Mouse (Mus musculus): ENCODE results near the gene Rsf1.

The Rsf1 gene

GRCm38 (mm10) chr7:97631290-97631689 is 51.6 kb downstream of the Rsf1 start:
- no peak for DNase-seq (ENCODE audit: low read depth, low spot score)

- no peak for DNase-seq (ENCODE audit: low read depth, low spot score)
Measured at GRCm38 (mm10) chr7:97632897-97633296, 53.2 kb downstream of the Rsf1 start.

GRCm38 (mm10) chr7:97645060-97645459 is 65.4 kb downstream of the Rsf1 start:
- no peak for DNase-seq (ENCODE audit: low read depth, low spot score)

GRCm38 (mm10) chr7:97647656-97648055 is 68.0 kb downstream of the Rsf1 start:
- DNase-seq (ENCODE audit: low read depth, low spot score) = peak; percentile 80

GRCm38 (mm10) chr7:97650729-97651128 is 71.0 kb downstream of the Rsf1 start:
- DNase-seq (ENCODE audit: low read depth, low spot score) = no peak

GRCm38 (mm10) chr7:97656144-97656543 is 76.5 kb downstream of the Rsf1 start:
- no peak for DNase-seq (ENCODE audit: low read depth, low spot score)

- DNase-seq (ENCODE audit: low read depth, low spot score) = no peak
Measured at GRCm38 (mm10) chr7:97661634-97662033, 81.9 kb downstream of the Rsf1 start.

GRCm38 (mm10) chr7:97679239-97679638 is 99.5 kb downstream of the Rsf1 start:
- DNase-seq (ENCODE audit: low read depth, low spot score) = no peak

- no peak for DNase-seq (ENCODE audit: low read depth, low spot score)
Measured at GRCm38 (mm10) chr7:97687831-97688230, 108.1 kb downstream of the Rsf1 start.

- no peak for DNase-seq (ENCODE audit: low read depth, low spot score)
Measured at GRCm38 (mm10) chr7:97695441-97695840, 115.8 kb downstream of the Rsf1 start.

GRCm38 (mm10) chr7:97696133-97696505 is 116.4 kb downstream of the Rsf1 start:
- DNase-seq (ENCODE audit: low read depth, low spot score) = peak; percentile 48

GRCm38 (mm10) chr7:97696506-97697254 is 117.0 kb downstream of the Rsf1 start, which contains the start of gene Clns1a:
Gene Clns1a (plus strand): TSS chr7:97696634.
- peak; percentile 94 for DNase-seq (ENCODE audit: low read depth, low spot score)

GRCm38 (mm10) chr7:97700173-97700572 is 120.5 kb downstream of the Rsf1 start:
- DNase-seq (ENCODE audit: low read depth, low spot score) = no peak

GRCm38 (mm10) chr7:97701106-97701505 is 121.4 kb downstream of the Rsf1 start:
- no peak for DNase-seq (ENCODE audit: low read depth, low spot score)

GRCm38 (mm10) chr7:97707123-97707522 is 127.4 kb downstream of the Rsf1 start:
- no peak for DNase-seq (ENCODE audit: low read depth, low spot score)

- no peak for DNase-seq (ENCODE audit: low read depth, low spot score)
Measured at GRCm38 (mm10) chr7:97707809-97708208, 128.1 kb downstream of the Rsf1 start.

- DNase-seq (ENCODE audit: low read depth, low spot score) = peak; percentile 26
Measured at GRCm38 (mm10) chr7:97709204-97709603, 129.5 kb downstream of the Rsf1 start.

- DNase-seq (ENCODE audit: low read depth, low spot score) = no peak
Measured at GRCm38 (mm10) chr7:97714651-97715050, 135.0 kb downstream of the Rsf1 start.

GRCm38 (mm10) chr7:97717326-97717725 is 137.6 kb downstream of the Rsf1 start:
- no peak for DNase-seq (ENCODE audit: low read depth, low spot score)

- peak; percentile 89 for DNase-seq (ENCODE audit: low read depth, low spot score)
Measured at GRCm38 (mm10) chr7:97719078-97719477, 139.4 kb downstream of the Rsf1 start.

GRCm38 (mm10) chr7:97720109-97720508 is 140.4 kb downstream of the Rsf1 start:
- DNase-seq (ENCODE audit: low read depth, low spot score) = peak; percentile 70

- no peak for DNase-seq (ENCODE audit: low read depth, low spot score)
Measured at GRCm38 (mm10) chr7:97722278-97722918, 142.7 kb downstream of the Rsf1 start.

Measured in ES-CJ7 (cell line).